Mouse (Mus musculus) MEL (cell line): ENCODE data around the gene Ubtd2. TPM values are rescaled to one million over a fixed set of nuclear protein-coding genes. Genes with fewer than 3 reads are reported as not detected.

ENCODE experiments used
- DNase-seq: peaks from one replicate; pipeline ENCODE4 v3.0.0; 2011; ENCODE audit warnings: low read depth, low spot score
- H3K27ac ChIP-seq: 2 replicates; pipeline ENCODE4 v1.5.1; 2012; ENCODE audit warnings: low read depth, mild to moderate bottlenecking, control low read depth, low read length, moderate library complexity; ENCODE audit not compliant: control insufficient read depth
- H3K27me3 ChIP-seq, 2 experiments: fragments of 150-350 bp in 1 of 2; sonication (generic) in 1 of 2; 2 replicates each; pipeline ENCODE4 v1.6.1; 2012; ENCODE audit warnings: low read length in 2 of 2, mild to moderate bottlenecking in 2 of 2, improper control_type of control experiment in 1 of 2, moderate library complexity in 1 of 2; ENCODE audit not compliant: insufficient read depth in 2 of 2, control insufficient read depth in 1 of 2
- H3K36me3 ChIP-seq, 2 experiments: 2 replicates each; pipeline ENCODE4 v1.6.1; 2012 to 2014; ENCODE audit warnings: low read length in 2 of 2, improper control_type of control experiment in 1 of 2, inconsistent platforms in 1 of 2, mild to moderate bottlenecking in 1 of 2; ENCODE audit not compliant: insufficient read depth in 2 of 2, control insufficient read depth in 1 of 2
- H3K4me1 ChIP-seq, 2 experiments: fragments of 150-350 bp in 1 of 2; sonication (generic) in 1 of 2; 2 replicates each; pipeline ENCODE4 v1.6.1; 2012; ENCODE audit warnings: low read length in 2 of 2, improper control_type of control experiment in 1 of 2, mild to moderate bottlenecking in 1 of 2; ENCODE audit not compliant: insufficient read depth in 2 of 2, control insufficient read depth in 1 of 2
- H3K4me3 ChIP-seq, 2 experiments: fragments of 150-350 bp in 1 of 2; sonication (generic) in 1 of 2; 2 replicates each; pipeline ENCODE4 v1.5.1; 2012; ENCODE audit warnings: low read depth in 2 of 2, low read length in 2 of 2, mild to moderate bottlenecking in 2 of 2, moderate library complexity in 2 of 2, control low read depth in 1 of 2, improper control_type of control experiment in 1 of 2; ENCODE audit not compliant: control insufficient read depth in 1 of 2, insufficient read depth in 1 of 2
- H3K79me2 ChIP-seq: 2 replicates; pipeline ENCODE4 v1.6.1; 2012; ENCODE audit warnings: mild to moderate bottlenecking, low read length, moderate library complexity; ENCODE audit not compliant: control insufficient read depth, poor library complexity, insufficient read depth
- H3K9ac ChIP-seq: 2 replicates; pipeline ENCODE4 v1.6.1; 2012; ENCODE audit warnings: low read depth, mild to moderate bottlenecking, control low read depth, low read length, moderate library complexity; ENCODE audit not compliant: control insufficient read depth, poor library complexity, severe bottlenecking
- H3K9me3 ChIP-seq: fragments of 150-350 bp; sonication (generic); replicated peaks from 2 replicates; pipeline ENCODE4 v1.6.1; 2012; ENCODE audit warnings: mild to moderate bottlenecking, low read length, improper control_type of control experiment, moderate library complexity; ENCODE audit not compliant: insufficient read depth
- CTCF ChIP-seq, 3 experiments: IDR thresholded peaks in 2 of 3; conservative IDR thresholded peaks in 1 of 3; 2 replicates each; pipeline ENCODE4 v1.5.1; 2011 to 2012; ENCODE audit warnings: low read length in 3 of 3, low read depth in 2 of 3, mild to moderate bottlenecking in 2 of 3, improper control_type of control experiment in 1 of 3, inconsistent platforms in 1 of 3, mixed read lengths in 1 of 3, moderate library complexity in 1 of 3; ENCODE audit not compliant: control insufficient read depth in 1 of 3, insufficient read depth in 1 of 3, poor library complexity in 1 of 3, severe bottlenecking in 1 of 3
- EP300 ChIP-seq, 2 experiments: IDR thresholded peaks; 2 replicates each; pipeline ENCODE4 v1.6.1; 2011; ENCODE audit warnings: improper control_type of control experiment in 2 of 2, low read length in 2 of 2, low read depth in 1 of 2, mild to moderate bottlenecking in 1 of 2
- ETS1 ChIP-seq: IDR thresholded peaks from 2 replicates; pipeline ENCODE4 v1.6.1; 2012; ENCODE audit warnings: low read depth, mild to moderate bottlenecking, inconsistent platforms, low read length, improper control_type of control experiment, moderate library complexity
- GABPA ChIP-seq: IDR thresholded peaks from 2 replicates; pipeline ENCODE4 v1.6.1; 2012; ENCODE audit warnings: low read depth, mild to moderate bottlenecking, inconsistent platforms, low read length, improper control_type of control experiment, moderate library complexity
- HCFC1 ChIP-seq: IDR thresholded peaks from 2 replicates; pipeline ENCODE4 v1.6.1; 2012; ENCODE audit warnings: low read depth, mild to moderate bottlenecking, inconsistent platforms, low read length, improper control_type of control experiment, moderate library complexity
- JUND ChIP-seq: IDR thresholded peaks from 2 replicates; pipeline ENCODE4 v1.6.1; 2011; ENCODE audit warnings: low read depth, mild to moderate bottlenecking, improper control_type of control experiment, low read length
- KAT2A ChIP-seq: conservative IDR thresholded peaks from 2 replicates; pipeline ENCODE4 v1.6.1; 2012; ENCODE audit warnings: low read depth, low read length, improper control_type of control experiment, inconsistent platforms
- MAFK ChIP-seq: IDR thresholded peaks from 2 replicates; pipeline ENCODE4 v1.6.1; 2011; ENCODE audit warnings: low read depth, mild to moderate bottlenecking, low read length, improper control_type of control experiment, borderline replicate concordance
- MAX ChIP-seq: IDR thresholded peaks from 2 replicates; pipeline ENCODE4 v1.6.1; 2011; ENCODE audit warnings: low read length, improper control_type of control experiment
- MAZ ChIP-seq: IDR thresholded peaks from 2 replicates; pipeline ENCODE4 v1.6.1; 2012; ENCODE audit warnings: low read depth, mild to moderate bottlenecking, inconsistent platforms, low read length, improper control_type of control experiment
- MXI1 ChIP-seq: IDR thresholded peaks from 2 replicates; pipeline ENCODE4 v1.6.1; 2011; ENCODE audit warnings: mild to moderate bottlenecking, low read depth, low read length, improper control_type of control experiment
- MYC ChIP-seq: IDR thresholded peaks from 2 replicates; pipeline ENCODE4 v1.6.1; 2011; ENCODE audit warnings: low read depth, mild to moderate bottlenecking, low read length, improper control_type of control experiment, moderate library complexity
- POLR2AphosphoS5 ChIP-seq: IDR thresholded peaks from 2 replicates; pipeline ENCODE4 v1.6.1; 2012; ENCODE audit warnings: low read depth, borderline replicate concordance, mild to moderate bottlenecking, inconsistent platforms, low read length, moderate library complexity, mixed read lengths
- RAD21 ChIP-seq: IDR thresholded peaks from 2 replicates; pipeline ENCODE4 v1.6.1; 2011; ENCODE audit warnings: mild to moderate bottlenecking, low read depth, low read length, improper control_type of control experiment
- SMC3 ChIP-seq: IDR thresholded peaks from 2 replicates; pipeline ENCODE4 v1.6.1; 2011; ENCODE audit warnings: low read depth, low read length, improper control_type of control experiment
- TAL1 ChIP-seq: IDR thresholded peaks from 2 replicates; pipeline ENCODE4 v1.6.1; 2012; ENCODE audit warnings: mild to moderate bottlenecking, inconsistent platforms, low read length, moderate library complexity, mixed read lengths
- TBP ChIP-seq: IDR thresholded peaks from 2 replicates; pipeline ENCODE4 v1.8.0; 2011; ENCODE audit warnings: low read depth, low read length, improper control_type of control experiment
- TCF12 ChIP-seq: IDR thresholded peaks from 2 replicates; pipeline ENCODE4 v1.6.1; 2014; ENCODE audit warnings: low read depth, mild to moderate bottlenecking, inconsistent platforms, low read length, improper control_type of control experiment, moderate library complexity
- UBTF ChIP-seq: IDR thresholded peaks from 2 replicates; pipeline ENCODE4 v1.6.1; 2012; ENCODE audit warnings: low read depth, mild to moderate bottlenecking, inconsistent platforms, low read length, improper control_type of control experiment, moderate library complexity, borderline replicate concordance; ENCODE audit not compliant: insufficient read depth
- USF2 ChIP-seq, 2 experiments: IDR thresholded peaks; 2 replicates each; pipeline ENCODE4 v1.6.1; 2011 to 2012; ENCODE audit warnings: improper control_type of control experiment in 2 of 2, low read length in 2 of 2, borderline replicate concordance in 1 of 2, inconsistent platforms in 1 of 2, low read depth in 1 of 2, mild to moderate bottlenecking in 1 of 2; ENCODE audit not compliant: insufficient read depth in 1 of 2
- ZMIZ1 ChIP-seq: IDR thresholded peaks from 2 replicates; pipeline ENCODE4 v1.6.1; 2012; ENCODE audit warnings: low read depth, mild to moderate bottlenecking, inconsistent platforms, low read length, improper control_type of control experiment, moderate library complexity
- polyA plus RNA-seq, 2 experiments: library from polyadenylated mRNA; stranded (reverse) in 1 of 2; unstranded in 1 of 2; fragments of >175 nt in 1 of 2; fragments of >200 nt in 1 of 2; gene quantifications; 2 replicates each; pipeline versions ENCODE4 v1.2.1 to v1.2.4; 2012; ENCODE audit warnings: low replicate concordance in 2 of 2, low read depth in 1 of 2; ENCODE audit not compliant: insufficient read length in 2 of 2, insufficient read depth in 1 of 2, missing spikeins in 1 of 2
- total RNA-seq: library from RNA; depleted of rRNA; stranded (reverse); fragments of 300-350 nt; gene quantifications from 2 replicates; pipeline ENCODE4 v1.2.3, GENCODE M21; 2012

Ubtd2 gene
- total and polyA plus RNA-seq, 3 experiments, result 25.7 to 28.7 TPM; not detected in 1

- H3K9ac ChIP-seq, result no peak overlapping the region
- no peaks in the 10 kb centered on the region for H3K4me1 ChIP-seq
- no peaks in the 10 kb centered on the region for H3K79me2 ChIP-seq
- H3K27me3 ChIP-seq, result no peaks in the 10 kb centered on the region
- TF ChIP-seq MYC (no peak), RAD21 (no peak), HCFC1 (no peak), SMC3 (no peak), ZMIZ1 (no peak), TCF12 (no peak), POLR2AphosphoS5 (no peak), TAL1 (no peak), ETS1 (no peak), USF2 (IDR thresholded peaks at IDR 0.05; ENCODE audit: borderline replicate concordance in 1 of 2, insufficient read depth in 1 of 2, low read depth in 1 of 2, low read length in 2 of 2) (no peak), MAFK (no peak), KAT2A (no peak), MXI1 (no peak)
- peaks cover 0 to under 1% of the 10 kb centered on the region in 2 experiments; a peak in 1 of 4 replicates for H3K36me3 ChIP-seq
- H3K9me3 ChIP-seq, result no peaks in the 10 kb centered on the region
- H3K4me3 ChIP-seq, result no peak overlapping the region
- DNase-seq, result no peak
- no peak overlapping the region for H3K27ac ChIP-seq
Observed at GRCm38 (mm10) chr11:32524122-32524920, 69.2 kb downstream of the Ubtd2 start.

GRCm38 (mm10) chr11:32527006-32527405 is 71.8 kb downstream of the Ubtd2 start:
- Histone ChIP-seq H3K27ac (no peak overlapping the region), H3K4me3 (no peak overlapping the region), H3K9me3 (no peaks in the 10 kb centered on the region), H3K9ac (no peak overlapping the region), H3K4me1 (peaks cover 0 to 4% of the 10 kb centered on the region in 2 experiments; a peak in 2 of 4 replicates), H3K27me3 (no peaks in the 10 kb centered on the region), H3K36me3 (peaks cover 0 to 4% of the 10 kb centered on the region in 2 experiments; a peak in 2 of 4 replicates), H3K79me2 (no peaks in the 10 kb centered on the region)
- no peak for TF ChIP-seq ZMIZ1
- no peak for TF ChIP-seq UBTF
- no peak for TF ChIP-seq SMC3
- no peak for TF ChIP-seq MAZ
- no peak for TF ChIP-seq MAX
- no peak for TF ChIP-seq GABPA
- no peak for TF ChIP-seq KAT2A
- no peak for TF ChIP-seq CTCF (IDR thresholded peaks at IDR 0.05 in 2 of 3, conservative IDR thresholded peaks at IDR 0.05 in 1 of 3; ENCODE audit: control insufficient read depth in 1 of 3, insufficient read depth in 1 of 3, low read depth in 2 of 3, low read length in 3 of 3, poor library complexity in 1 of 3, severe bottlenecking in 1 of 3)
- no peak for TF ChIP-seq JUND
- TF ChIP-seq TBP, result no peak
- TF ChIP-seq EP300 (IDR thresholded peaks at IDR 0.05; ENCODE audit: low read depth in 1 of 2, low read length in 2 of 2), result no peak
- DNase-seq, result no peak
